In genomic region chr3:152069001-152069400, GRCm38 (mm10) we compare ENCODE assay signal across 21 mouse cellular contexts.
DNase-seq lines count a peak whose midpoint lies in the region; TF ChIP-seq lines count a peak whose summit lies in the region.
"Had no signal": no experiment of that assay in that cellular context is flagged by ENCODE, and none has a peak within 500 bp of the region (broad histone marks: within the 10 kb centered on the region; RNA-seq: fewer than 3 reads in every experiment).

No protein-coding gene starts in this region.

- H3K9me3 ChIP-seq in hindbrain, embryonic 10.5 days = no peaks in the 10 kb centered on the region
- H3K9me3 ChIP-seq: embryonic facial prominence, embryonic 10.5 days; embryonic facial prominence, embryonic 12.5 days; forebrain, embryonic 13.5 days; forebrain, embryonic 15.5 days had no signal

- DNase-seq in heart, adult 11 months = peak; percentile 49
- no peak for DNase-seq in heart, adult 2 months
- DNase-seq in lung, postnatal 10 days = peak; percentile 18
- DNase-seq in lung, postnatal 14 days = no peak
- peak; percentile 21 for DNase-seq in lung, postnatal 36 days
- no peak for DNase-seq in lung, postnatal 4 days
- DNase-seq in adipocyte (ENCODE audit: low spot score) = peak; percentile 47
- DNase-seq in hindbrain, embryonic 10.5 days (ENCODE audit: low spot score) = no peak
- DNase-seq: adrenal gland, adult 2 months; adrenal gland, postnatal 10 days; adrenal gland, postnatal 25 days; cerebellum, adult 11 months; cerebellum, adult 18-20 months; cerebellum, adult 8-10 months; cerebellum, postnatal 10 days; cerebellum, postnatal 25 days; forebrain, postnatal 0 days had no signal

- H3K27me3 ChIP-seq in heart, adult 2 months (ENCODE audit: control insufficient read depth, insufficient read depth, low read length) = no peaks in the 10 kb centered on the region
- H3K27me3 ChIP-seq in hindbrain, embryonic 10.5 days (ENCODE audit: insufficient read depth, poor library complexity, severe bottlenecking) = no peaks in the 10 kb centered on the region
- H3K27me3 ChIP-seq: forebrain, embryonic 15.5 days had no signal

- no peaks in the 10 kb centered on the region for H3K36me3 ChIP-seq in heart, adult 2 months (ENCODE audit: control insufficient read depth, insufficient read depth, low read length)
- H3K36me3 ChIP-seq in hindbrain, embryonic 10.5 days = no peaks in the 10 kb centered on the region
- H3K36me3 ChIP-seq: embryonic facial prominence, embryonic 10.5 days; embryonic facial prominence, embryonic 12.5 days; forebrain, embryonic 15.5 days had no signal

- WGBS in heart, adult 2 months = 67% methylated on average over 2 of the region's 2 CpGs
- 80% methylated on average over 2 of the region's 2 CpGs for WGBS in hindbrain, embryonic 10.5 days

- no peaks in the 10 kb centered on the region for H3K4me1 ChIP-seq in heart, adult 2 months (ENCODE audit: control insufficient read depth, insufficient read depth, low read length)
- peaks cover 6% of the 10 kb centered on the region; the same call in 1 of the 2 replicates for H3K4me1 ChIP-seq in hindbrain, embryonic 10.5 days (replicated peaks)
- H3K4me1 ChIP-seq: forebrain, embryonic 13.5 days; forebrain, embryonic 15.5 days had no signal

- no peak overlapping the region for H3K27ac ChIP-seq in heart, adult 2 months
- H3K27ac ChIP-seq in hindbrain, embryonic 10.5 days = no peak overlapping the region
- H3K27ac ChIP-seq: embryonic facial prominence, embryonic 10.5 days; embryonic facial prominence, embryonic 12.5 days; forebrain, embryonic 13.5 days; forebrain, embryonic 15.5 days had no signal

- no peak for TF ChIP-seq EP300 in heart, adult 2 months (IDR thresholded peaks at IDR 0.05; ENCODE audit: insufficient read depth, low read depth, low read length)

- H3K9ac ChIP-seq in heart, adult 2 months (ENCODE audit: low read depth, low read length) = no peak overlapping the region
- H3K9ac ChIP-seq: embryonic facial prominence, embryonic 12.5 days; forebrain, embryonic 13.5 days; forebrain, embryonic 15.5 days; forebrain, postnatal 0 days had no signal

- H3K79me2 ChIP-seq in heart, adult 2 months (replicated peaks; ENCODE audit: control insufficient read depth, insufficient read depth, low read length) = no peaks in the 10 kb centered on the region

- TF ChIP-seq CTCF in heart, adult 2 months (IDR thresholded peaks at IDR 0.05) = no peak

- no peak overlapping the region for H3K4me3 ChIP-seq in heart, adult 2 months
- no peak overlapping the region for H3K4me3 ChIP-seq in hindbrain, embryonic 10.5 days
- H3K4me3 ChIP-seq: embryonic facial prominence, embryonic 10.5 days; embryonic facial prominence, embryonic 12.5 days; forebrain, embryonic 13.5 days; forebrain, embryonic 15.5 days had no signal

- intact Hi-C loops in heart, adult 2 months (cut with DNase I) = no loop called here

- TF ChIP-seq POLR2A in heart, adult 2 months (IDR thresholded peaks at IDR 0.05; ENCODE audit: insufficient read depth, low read depth, low read length) = no peak

Comparison
In these comparisons a context has a peak if more than half of its experiments do, and no peak if none do; other contexts are left out.
1. DNase-seq: peak in heart, adult 11 months (single experiment), lung, postnatal 10 days (single experiment), lung, postnatal 36 days (single experiment) and adipocyte (single experiment); none in heart, adult 2 months (0 of 2), lung, postnatal 14 days (single experiment), lung, postnatal 4 days (0 of 2) and hindbrain, embryonic 10.5 days (single experiment).